Mouse (Mus musculus): Measurements from ENCODE around the gene Acox3. TPM values are rescaled to one million over a fixed set of nuclear protein-coding genes. Genes with fewer than 3 reads are reported as not detected.

Acox3 gene
- polyA plus RNA-seq, 1 experiment from 2014 or later = 13.9 TPM

- no peak overlapping the region for H3K9ac ChIP-seq (ENCODE audit: low read length)
- no peak overlapping the region for H3K27ac ChIP-seq (ENCODE audit: low read length)
- ATAC-seq (ENCODE audit: low read depth) = no peak
- H3K4me3 ChIP-seq (ENCODE audit: low read length) = no peak overlapping the region
- H3K27me3 ChIP-seq (ENCODE audit: control insufficient read depth, insufficient read depth, low read depth, low read length) = no peaks in the 10 kb centered on the region
- 58% methylated on average over 5 of the region's 5 CpGs for WGBS
- no peaks in the 10 kb centered on the region for H3K9me3 ChIP-seq (ENCODE audit: control insufficient read depth, low read length)
- peaks cover 3% of the 10 kb centered on the region; the same call in 1 of the 2 replicates for H3K4me1 ChIP-seq (replicated peaks; ENCODE audit: control insufficient read depth, insufficient read depth, low read length)
- no peak overlapping the region for H3K4me2 ChIP-seq (ENCODE audit: low read depth, low read length)
- H3K36me3 ChIP-seq (ENCODE audit: control insufficient read depth, insufficient read depth, low read length) = no peaks in the 10 kb centered on the region
Observed at GRCm38 (mm10) chr5:35631755-35632154, 48.9 kb downstream of the Acox3 start.

GRCm38 (mm10) chr5:35632841-35633240, 50.0 kb downstream of the Acox3 start:
- Histone ChIP-seq H3K9ac (ENCODE audit: low read length) (no peak overlapping the region), H3K36me3 (ENCODE audit: control insufficient read depth, insufficient read depth, low read length) (no peaks in the 10 kb centered on the region), H3K4me2 (ENCODE audit: low read depth, low read length) (no peak overlapping the region), H3K4me3 (ENCODE audit: low read length) (no peak overlapping the region), H3K27ac (ENCODE audit: low read length) (no peak overlapping the region), H3K4me1 (replicated peaks; ENCODE audit: control insufficient read depth, insufficient read depth, low read length) (peaks cover 3% of the 10 kb centered on the region; the same call in 1 of the 2 replicates), H3K27me3 (ENCODE audit: control insufficient read depth, insufficient read depth, low read depth, low read length) (no peaks in the 10 kb centered on the region), H3K9me3 (ENCODE audit: control insufficient read depth, low read length) (no peaks in the 10 kb centered on the region)
- 81% methylated on average over 6 of the region's 6 CpGs for WGBS
- ATAC-seq (ENCODE audit: low read depth) = no peak

- Histone ChIP-seq H3K9ac (ENCODE audit: low read length) (no peak overlapping the region), H3K36me3 (ENCODE audit: control insufficient read depth, insufficient read depth, low read length) (no peaks in the 10 kb centered on the region), H3K4me3 (ENCODE audit: low read length) (no peak overlapping the region), H3K4me2 (ENCODE audit: low read depth, low read length) (no peak overlapping the region), H3K9me3 (ENCODE audit: control insufficient read depth, low read length) (no peaks in the 10 kb centered on the region), H3K27ac (ENCODE audit: low read length) (no peak overlapping the region), H3K27me3 (ENCODE audit: control insufficient read depth, insufficient read depth, low read depth, low read length) (no peaks in the 10 kb centered on the region), H3K4me1 (replicated peaks; ENCODE audit: control insufficient read depth, insufficient read depth, low read length) (no peaks in the 10 kb centered on the region)
- ATAC-seq (ENCODE audit: low read depth) = no peak
- WGBS = 77% methylated on average over 2 of the region's 2 CpGs
Observed at GRCm38 (mm10) chr5:35636016-35636415, 53.2 kb downstream of the Acox3 start.

- Histone ChIP-seq H3K9me3 (ENCODE audit: control insufficient read depth, low read length) (no peaks in the 10 kb centered on the region), H3K9ac (ENCODE audit: low read length) (no peak overlapping the region), H3K4me3 (ENCODE audit: low read length) (no peak overlapping the region), H3K36me3 (ENCODE audit: control insufficient read depth, insufficient read depth, low read length) (no peaks in the 10 kb centered on the region), H3K4me2 (ENCODE audit: low read depth, low read length) (no peak overlapping the region), H3K4me1 (replicated peaks; ENCODE audit: control insufficient read depth, insufficient read depth, low read length) (peaks cover 23% of the 10 kb centered on the region), H3K27me3 (ENCODE audit: control insufficient read depth, insufficient read depth, low read depth, low read length) (no peaks in the 10 kb centered on the region), H3K27ac (ENCODE audit: low read length) (peak overlapping the region; percentile 28)
- WGBS = 23% methylated on average over 10 of the region's 10 CpGs
- ATAC-seq (ENCODE audit: low read depth) = peak; percentile 88
Observed at GRCm38 (mm10) chr5:35641961-35642584, 59.2 kb downstream of the Acox3 start.

- no peak for ATAC-seq (ENCODE audit: low read depth)
- no peak overlapping the region for H3K4me3 ChIP-seq (ENCODE audit: low read length)
- no peaks in the 10 kb centered on the region for H3K27me3 ChIP-seq (ENCODE audit: control insufficient read depth, insufficient read depth, low read depth, low read length)
- H3K4me1 ChIP-seq (replicated peaks; ENCODE audit: control insufficient read depth, insufficient read depth, low read length) = peaks cover 25% of the 10 kb centered on the region
- no peak overlapping the region for H3K27ac ChIP-seq (ENCODE audit: low read length)
- H3K4me2 ChIP-seq (ENCODE audit: low read depth, low read length) = no peak overlapping the region
- no peaks in the 10 kb centered on the region for H3K9me3 ChIP-seq (ENCODE audit: control insufficient read depth, low read length)
- no peak overlapping the region for H3K9ac ChIP-seq (ENCODE audit: low read length)
- no peaks in the 10 kb centered on the region for H3K36me3 ChIP-seq (ENCODE audit: control insufficient read depth, insufficient read depth, low read length)
- 71% methylated on average over 9 of the region's 9 CpGs for WGBS
Observed at GRCm38 (mm10) chr5:35643401-35644048, 60.7 kb downstream of the Acox3 start.

- H3K4me3 ChIP-seq (ENCODE audit: low read length) = no peak overlapping the region
- peaks cover 25% of the 10 kb centered on the region for H3K4me1 ChIP-seq (replicated peaks; ENCODE audit: control insufficient read depth, insufficient read depth, low read length)
- no peaks in the 10 kb centered on the region for H3K9me3 ChIP-seq (ENCODE audit: control insufficient read depth, low read length)
- no peak overlapping the region for H3K27ac ChIP-seq (ENCODE audit: low read length)
- H3K27me3 ChIP-seq (ENCODE audit: control insufficient read depth, insufficient read depth, low read depth, low read length) = no peaks in the 10 kb centered on the region
- no peak overlapping the region for H3K4me2 ChIP-seq (ENCODE audit: low read depth, low read length)
- no peak overlapping the region for H3K9ac ChIP-seq (ENCODE audit: low read length)
- no peak for ATAC-seq (ENCODE audit: low read depth)
- H3K36me3 ChIP-seq (ENCODE audit: control insufficient read depth, insufficient read depth, low read length) = no peaks in the 10 kb centered on the region
- WGBS = 37% methylated on average over 4 of the region's 4 CpGs
Observed at GRCm38 (mm10) chr5:35644082-35644481, 61.2 kb downstream of the Acox3 start.

- 69% methylated on average over 6 of the region's 6 CpGs for WGBS
Observed at GRCm38 (mm10) chr5:35645938-35646493, 63.2 kb downstream of the Acox3 start.

GRCm38 (mm10) chr5:35646927-35647326, 64.1 kb downstream of the Acox3 start:
- Histone ChIP-seq H3K4me3 (ENCODE audit: low read length) (no peak overlapping the region), H3K36me3 (ENCODE audit: control insufficient read depth, insufficient read depth, low read length) (no peaks in the 10 kb centered on the region), H3K4me2 (ENCODE audit: low read depth, low read length) (no peak overlapping the region), H3K9ac (ENCODE audit: low read length) (no peak overlapping the region), H3K9me3 (ENCODE audit: control insufficient read depth, low read length) (no peaks in the 10 kb centered on the region), H3K27ac (ENCODE audit: low read length) (peak overlapping the region; percentile 73), H3K4me1 (replicated peaks; ENCODE audit: control insufficient read depth, insufficient read depth, low read length) (peaks cover 25% of the 10 kb centered on the region), H3K27me3 (ENCODE audit: control insufficient read depth, insufficient read depth, low read depth, low read length) (no peaks in the 10 kb centered on the region)
- peak; percentile 39; the same call in 1 of the 2 replicates for ATAC-seq (ENCODE audit: low read depth)
- WGBS = 77% methylated on average over 1 of the region's 1 CpGs

More at GRCm38 (mm10) chr5:35645938-35646493, 63.2 kb downstream of the Acox3 start:
- no peaks in the 10 kb centered on the region for H3K27me3 ChIP-seq (ENCODE audit: control insufficient read depth, insufficient read depth, low read depth, low read length)
- no peaks in the 10 kb centered on the region for H3K36me3 ChIP-seq (ENCODE audit: control insufficient read depth, insufficient read depth, low read length)
- no peak for ATAC-seq (ENCODE audit: low read depth)
- no peak overlapping the region for H3K4me2 ChIP-seq (ENCODE audit: low read depth, low read length)
- peaks cover 25% of the 10 kb centered on the region for H3K4me1 ChIP-seq (replicated peaks; ENCODE audit: control insufficient read depth, insufficient read depth, low read length)
- no peak overlapping the region for H3K27ac ChIP-seq (ENCODE audit: low read length)
- no peaks in the 10 kb centered on the region for H3K9me3 ChIP-seq (ENCODE audit: control insufficient read depth, low read length)
- no peak overlapping the region for H3K4me3 ChIP-seq (ENCODE audit: low read length)
- no peak overlapping the region for H3K9ac ChIP-seq (ENCODE audit: low read length)

GRCm38 (mm10) chr5:35647562-35647961, 64.7 kb downstream of the Acox3 start:
- 48% methylated on average over 4 of the region's 4 CpGs for WGBS
- Histone ChIP-seq H3K9ac (ENCODE audit: low read length) (no peak overlapping the region), H3K27ac (ENCODE audit: low read length) (peak overlapping the region; percentile 73), H3K9me3 (ENCODE audit: control insufficient read depth, low read length) (no peaks in the 10 kb centered on the region), H3K27me3 (ENCODE audit: control insufficient read depth, insufficient read depth, low read depth, low read length) (no peaks in the 10 kb centered on the region), H3K4me3 (ENCODE audit: low read length) (no peak overlapping the region), H3K4me1 (replicated peaks; ENCODE audit: control insufficient read depth, insufficient read depth, low read length) (peaks cover 25% of the 10 kb centered on the region), H3K36me3 (ENCODE audit: control insufficient read depth, insufficient read depth, low read length) (no peaks in the 10 kb centered on the region), H3K4me2 (ENCODE audit: low read depth, low read length) (no peak overlapping the region)
- ATAC-seq (ENCODE audit: low read depth) = peak; percentile 83

Data from lung, embryonic 16.5 days (tissue).